Mouse (Mus musculus) hindbrain, embryonic 11.5 days (tissue): ENCODE measurements at regions not wholly inside any gene's neighbourhood (a gene's known extent, or its start where the extent isn't known, plus 50 kb on each side); places are given as distances from the start of the nearest gene placed in this dataset.

Experiments
- ATAC-seq: fragments of 200-750 bp; cut with Nextera tagmentation; 2 replicates; pipeline ENCODE4 v1.8.0; 2017; ENCODE audit warnings: mild to moderate bottlenecking, moderate TSS enrichment, moderate library complexity; ENCODE audit not compliant: low FRiP score
- DNase-seq: peaks from one replicate; pipeline ENCODE4 v3.0.0-alpha.2; 2015; ENCODE audit warnings: low spot score
- H3K27ac ChIP-seq: fragments of 300-500 bp; sonication (generic); 2 replicates; pipeline ENCODE4 v1.5.1; 2014; ENCODE audit warnings: mild to moderate bottlenecking, low read depth, low read length
- H3K27me3 ChIP-seq: fragments of 300-500 bp; sonication (generic); 2 replicates; pipeline ENCODE4 v1.6.1; 2014; ENCODE audit warnings: mild to moderate bottlenecking, low read length, moderate library complexity, mixed read lengths; ENCODE audit not compliant: control insufficient read depth, insufficient read depth
- H3K36me3 ChIP-seq: fragments of 300-500 bp; sonication (generic); 2 replicates; pipeline ENCODE4 v1.6.1; 2014; ENCODE audit warnings: mild to moderate bottlenecking, low read length, moderate library complexity, mixed read lengths; ENCODE audit not compliant: control insufficient read depth, insufficient read depth
- H3K4me1 ChIP-seq: fragments of 300-500 bp; sonication (generic); replicated peaks from 2 replicates; pipeline ENCODE4 v1.6.1; 2014; ENCODE audit warnings: low read length, mixed read lengths; ENCODE audit not compliant: control insufficient read depth, insufficient read depth
- H3K4me2 ChIP-seq: fragments of 300-500 bp; sonication (generic); replicated peaks from 2 replicates; pipeline ENCODE4 v1.6.1; 2014; ENCODE audit warnings: mild to moderate bottlenecking, low read depth, low read length
- H3K4me3 ChIP-seq: fragments of 300-500 bp; sonication (generic); 2 replicates; pipeline ENCODE4 v1.5.1; 2014; ENCODE audit warnings: low read depth, low read length
- H3K9ac ChIP-seq: fragments of 300-500 bp; sonication (generic); 2 replicates; pipeline ENCODE4 v1.6.1; 2014; ENCODE audit warnings: low read depth, low read length
- H3K9me3 ChIP-seq: fragments of 300-500 bp; sonication (generic); 2 replicates; pipeline ENCODE4 v1.6.1; 2016; ENCODE audit warnings: low read length; ENCODE audit not compliant: control insufficient read depth
- WGBS: fragments of 180-500 bp; shearing (Covaris S2); extraction: QIAGEN DNeasy Blood & Tissue Kit; methylation state at CpG from one replicate; pipeline ENCODE4 v1.1.7; 2014; 5-methylcytosine and 5-hydroxymethylcytosine counted together

- no peaks in the 10 kb centered on the region for H3K4me1 ChIP-seq
- H3K27me3 ChIP-seq, result no peaks in the 10 kb centered on the region
- 70% methylated on average over 3 of the region's 3 CpGs for WGBS
- H3K4me2 ChIP-seq, result no peak overlapping the region
- no peaks in the 10 kb centered on the region for H3K36me3 ChIP-seq
- no peak overlapping the region for H3K27ac ChIP-seq
- H3K9me3 ChIP-seq, result no peaks in the 10 kb centered on the region
- H3K9ac ChIP-seq, result no peak overlapping the region
- ATAC-seq (no peak), DNase-seq (no peak)
- H3K4me3 ChIP-seq, result no peak overlapping the region
Observed at GRCm38 (mm10) chr12:46416765-46417404, 401.8 kb downstream of the Nova1 start.

- no peaks in the 10 kb centered on the region for H3K4me1 ChIP-seq
- H3K9me3 ChIP-seq, result no peaks in the 10 kb centered on the region
- no peak overlapping the region for H3K4me3 ChIP-seq
- H3K27me3 ChIP-seq, result no peaks in the 10 kb centered on the region
- no peak for ATAC-seq
- DNase-seq, result no peak
- H3K9ac ChIP-seq, result no peak overlapping the region
- no peak overlapping the region for H3K4me2 ChIP-seq
- H3K36me3 ChIP-seq, result no peaks in the 10 kb centered on the region
- H3K27ac ChIP-seq, result no peak overlapping the region
Observed at GRCm38 (mm10) chr12:46416250-46416649, 402.5 kb downstream of the Nova1 start.

GRCm38 (mm10) chr12:46405674-46406073, 413.1 kb downstream of the Nova1 start:
- Histone ChIP-seq H3K27ac (no peak overlapping the region), H3K9me3 (no peaks in the 10 kb centered on the region), H3K4me1 (no peaks in the 10 kb centered on the region), H3K9ac (no peak overlapping the region), H3K36me3 (no peaks in the 10 kb centered on the region), H3K4me3 (no peak overlapping the region), H3K27me3 (no peaks in the 10 kb centered on the region), H3K4me2 (no peak overlapping the region)
- 0 out of 2 replicates have a peak, but pooled peaks have one; percentile 38 for ATAC-seq
- no peak for DNase-seq

DNA sequence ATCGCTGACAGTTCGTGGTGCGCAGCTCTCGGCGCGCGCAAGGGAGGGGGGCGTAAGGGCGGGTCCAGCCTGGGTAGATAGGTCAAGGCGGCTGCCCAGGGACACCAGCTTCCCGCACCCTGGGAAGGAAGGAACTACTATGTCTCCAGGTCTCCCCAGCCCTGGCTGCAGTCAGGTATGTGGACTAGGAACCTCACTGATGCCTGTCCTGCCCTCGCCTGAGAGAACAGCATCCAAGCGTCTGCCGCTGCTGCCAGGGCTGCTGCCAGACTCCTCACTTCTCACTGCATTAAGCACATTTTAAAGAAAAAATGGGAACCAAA, 419.1 kb downstream of the Nova1 start:
- H3K9ac ChIP-seq, result peak overlapping the region; percentile 47
- DNase-seq (peak; percentile 66), ATAC-seq (peak; percentile 86)
- H3K4me3 ChIP-seq, result peak overlapping the region; percentile 45
- 1% methylated on average over 14 of the region's 14 CpGs for WGBS
- H3K36me3 ChIP-seq, result no peaks in the 10 kb centered on the region
- no peaks in the 10 kb centered on the region for H3K9me3 ChIP-seq
- H3K4me1 ChIP-seq, result no peaks in the 10 kb centered on the region
- H3K27me3 ChIP-seq, result no peaks in the 10 kb centered on the region; the same call in 1 of the 2 replicates
- H3K27ac ChIP-seq, result 0 out of 2 replicates have a peak overlapping the region, but pooled peaks have one; percentile 4
- H3K4me2 ChIP-seq, result peak overlapping the region; percentile 68

GRCm38 (mm10) chr12:46398875-46399652, 419.7 kb downstream of the Nova1 start:
- DNase-seq (peak; percentile 74), ATAC-seq (peak; percentile 87)
- 5% methylated on average over 23 of the region's 23 CpGs for WGBS
- Histone ChIP-seq H3K9me3 (no peaks in the 10 kb centered on the region), H3K4me2 (peak overlapping the region; percentile 68), H3K27ac (0 out of 2 replicates have a peak overlapping the region, but pooled peaks have one; percentile 4), H3K4me3 (peak overlapping the region; percentile 45), H3K27me3 (no peaks in the 10 kb centered on the region; the same call in 1 of the 2 replicates), H3K36me3 (no peaks in the 10 kb centered on the region), H3K4me1 (no peaks in the 10 kb centered on the region), H3K9ac (peak overlapping the region; percentile 47)

- Histone ChIP-seq H3K36me3 (no peaks in the 10 kb centered on the region), H3K9me3 (no peaks in the 10 kb centered on the region), H3K27me3 (no peaks in the 10 kb centered on the region; the same call in 1 of the 2 replicates), H3K27ac (no peak overlapping the region), H3K4me2 (no peak overlapping the region), H3K9ac (no peak overlapping the region), H3K4me3 (no peak overlapping the region), H3K4me1 (no peaks in the 10 kb centered on the region)
- DNase-seq (no peak), ATAC-seq (no peak)
- WGBS, result 80% methylated on average over 4 of the region's 4 CpGs
Observed at GRCm38 (mm10) chr12:46395245-46395644, 423.5 kb downstream of the Nova1 start.

DNA sequence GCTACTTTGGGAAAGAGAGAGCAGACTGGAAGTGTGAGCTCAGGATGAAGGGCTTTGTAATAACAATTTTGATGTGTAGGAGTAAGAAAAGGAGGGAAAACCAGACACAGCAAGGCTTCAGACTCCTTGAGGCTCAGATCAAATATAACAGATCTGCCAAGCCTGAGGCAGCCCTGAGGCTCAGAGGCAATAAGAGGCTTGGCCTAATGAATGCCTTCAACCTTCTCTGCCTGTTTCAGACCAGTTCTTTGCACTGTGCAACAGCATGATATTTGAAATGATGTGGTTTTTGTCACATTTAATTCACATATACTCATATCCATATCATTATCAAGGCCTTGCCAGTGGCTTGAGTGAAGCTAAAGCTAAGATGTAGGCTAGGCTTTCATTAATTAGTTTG, 425.0 kb downstream of the Nova1 start:
- DNase-seq (no peak), ATAC-seq (no peak)
- Histone ChIP-seq H3K4me1 (no peaks in the 10 kb centered on the region), H3K9ac (no peak overlapping the region), H3K4me3 (no peak overlapping the region), H3K27ac (no peak overlapping the region), H3K36me3 (no peaks in the 10 kb centered on the region), H3K27me3 (no peaks in the 10 kb centered on the region; the same call in 1 of the 2 replicates), H3K4me2 (no peak overlapping the region), H3K9me3 (no peaks in the 10 kb centered on the region)

- no peaks in the 10 kb centered on the region for H3K27me3 ChIP-seq
- H3K4me2 ChIP-seq, result no peak overlapping the region
- no peak for DNase-seq
- no peaks in the 10 kb centered on the region for H3K4me1 ChIP-seq
- H3K9me3 ChIP-seq, result no peaks in the 10 kb centered on the region
- H3K9ac ChIP-seq, result no peak overlapping the region
- H3K27ac ChIP-seq, result no peak overlapping the region
- no peak overlapping the region for H3K4me3 ChIP-seq
- H3K36me3 ChIP-seq, result no peaks in the 10 kb centered on the region
- ATAC-seq, result no peak
Observed at GRCm38 (mm10) chr12:46378914-46379313, 439.8 kb downstream of the Nova1 start.

DNA sequence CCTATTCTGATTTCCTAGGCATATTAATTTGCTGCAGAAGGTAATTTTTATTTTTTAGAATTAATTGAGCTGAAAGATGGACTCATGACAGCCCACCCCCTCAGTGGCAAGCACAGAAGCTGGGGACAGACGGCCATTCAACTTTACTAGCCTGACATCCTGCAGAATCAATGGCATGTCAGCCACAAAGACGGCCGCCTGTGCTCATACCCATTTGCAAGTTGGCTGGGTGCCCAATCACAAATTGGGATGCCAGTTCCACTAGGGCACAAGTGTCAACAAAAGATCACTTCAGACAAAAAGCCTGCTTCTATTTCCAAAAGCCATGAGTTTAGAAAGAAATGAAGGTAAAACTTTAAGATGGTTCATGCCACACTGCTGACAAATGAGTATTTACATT, 447.0 kb downstream of the Nova1 start:
- no peak overlapping the region for H3K27ac ChIP-seq
- H3K27me3 ChIP-seq, result no peaks in the 10 kb centered on the region
- DNase-seq (no peak), ATAC-seq (peak; percentile 57; the same call in 1 of the 2 replicates)
- no peaks in the 10 kb centered on the region for H3K36me3 ChIP-seq
- WGBS, result 43% methylated on average over 3 of the region's 3 CpGs
- H3K9ac ChIP-seq, result no peak overlapping the region
- no peaks in the 10 kb centered on the region for H3K4me1 ChIP-seq
- H3K4me2 ChIP-seq, result no peak overlapping the region
- H3K4me3 ChIP-seq, result no peak overlapping the region
- no peaks in the 10 kb centered on the region for H3K9me3 ChIP-seq
